Mouse (Mus musculus) lung, embryonic 16.5 days (tissue): ENCODE data around the gene Sirt1. TPM values are rescaled to one million over a fixed set of nuclear protein-coding genes. Genes with fewer than 3 reads are reported as not detected.

Experiments used
- ATAC-seq: fragments of 200-750 bp; cut with Nextera tagmentation; 2 replicates; pipeline ENCODE4 v1.8.0; 2017; ENCODE audit warnings: low read depth, mild to moderate bottlenecking, moderate library complexity
- H3K27ac ChIP-seq: fragments of 300-500 bp; sonication (generic); 2 replicates; pipeline ENCODE4 v1.5.1; 2014; ENCODE audit warnings: mild to moderate bottlenecking, control low read depth, low read length
- H3K27me3 ChIP-seq: fragments of 300-500 bp; sonication (generic); 2 replicates; pipeline ENCODE4 v1.6.1; 2014; ENCODE audit warnings: low read depth, low read length, mixed read lengths; ENCODE audit not compliant: control insufficient read depth, insufficient read depth
- H3K36me3 ChIP-seq: fragments of 300-500 bp; sonication (generic); 2 replicates; pipeline ENCODE4 v1.6.1; 2014; ENCODE audit warnings: low read length; ENCODE audit not compliant: control insufficient read depth, insufficient read depth
- H3K4me1 ChIP-seq: fragments of 300-500 bp; sonication (generic); replicated peaks from 2 replicates; pipeline ENCODE4 v1.6.1; 2014; ENCODE audit warnings: low read length, mixed read lengths; ENCODE audit not compliant: control insufficient read depth, insufficient read depth
- H3K4me2 ChIP-seq: fragments of 300-500 bp; sonication (generic); 2 replicates; pipeline ENCODE4 v1.6.1; 2014; ENCODE audit warnings: low read depth, low read length, control low read depth
- H3K4me3 ChIP-seq: fragments of 300-500 bp; sonication (generic); 2 replicates; pipeline ENCODE4 v1.5.1; 2014; ENCODE audit warnings: mild to moderate bottlenecking, low read length, control low read depth
- H3K9ac ChIP-seq: fragments of 300-500 bp; sonication (generic); 2 replicates; pipeline ENCODE4 v1.6.1; 2014; ENCODE audit warnings: low read length, control low read depth
- H3K9me3 ChIP-seq: fragments of 300-500 bp; sonication (generic); 2 replicates; pipeline ENCODE4 v1.6.1; 2016; ENCODE audit warnings: low read length; ENCODE audit not compliant: control insufficient read depth
- WGBS: fragments of 180-500 bp; shearing (Covaris S2); extraction: QIAGEN DNeasy Blood & Tissue Kit; methylation state at CpG from one replicate; pipeline ENCODE4 v1.1.7; 2014; 5-methylcytosine and 5-hydroxymethylcytosine counted together
- polyA plus RNA-seq: library from polyadenylated mRNA; unstranded; fragments of >200 nt; fragmentation: Nextera tagmentation; extraction: Ambion mirVana; gene quantifications from 2 replicates; pipeline ENCODE4 v1.2.1, GENCODE M21; 2015

Gene Sirt1
- polyA plus RNA-seq, 1 experiment from 2014 or later: 4.8 TPM

DNA sequence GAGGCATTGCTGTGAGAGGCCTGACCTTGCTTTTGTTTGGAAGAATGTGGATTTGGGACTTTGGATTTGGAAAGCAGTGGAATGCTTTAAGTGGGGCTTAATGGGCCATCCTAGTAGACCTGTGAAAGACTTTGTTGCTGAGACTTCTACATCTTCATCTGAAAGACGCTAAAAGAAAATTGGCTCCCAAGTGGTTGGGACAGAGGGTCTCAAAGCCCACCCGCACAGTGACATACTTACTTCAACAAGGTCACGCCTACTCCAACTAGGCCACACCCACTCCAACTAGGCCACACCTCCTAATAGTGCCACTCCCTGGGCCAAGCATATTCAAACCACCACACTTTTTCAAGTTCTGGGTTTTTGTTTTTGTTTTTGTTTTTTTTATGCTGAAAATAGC is 36.8 kb downstream of the Sirt1 start:
- 88% methylated on average over 3 of the region's 3 CpGs for WGBS
- no peak for ATAC-seq
- Histone ChIP-seq H3K4me3 (no peak overlapping the region), H3K27me3 (no peaks in the 10 kb centered on the region), H3K36me3 (no peaks in the 10 kb centered on the region), H3K9ac (no peak overlapping the region), H3K9me3 (0 out of 2 replicates have a peak, but pooled peaks cover 2% of the 10 kb centered on the region), H3K4me2 (no peak overlapping the region), H3K27ac (no peak overlapping the region), H3K4me1 (no peaks in the 10 kb centered on the region)

DNA sequence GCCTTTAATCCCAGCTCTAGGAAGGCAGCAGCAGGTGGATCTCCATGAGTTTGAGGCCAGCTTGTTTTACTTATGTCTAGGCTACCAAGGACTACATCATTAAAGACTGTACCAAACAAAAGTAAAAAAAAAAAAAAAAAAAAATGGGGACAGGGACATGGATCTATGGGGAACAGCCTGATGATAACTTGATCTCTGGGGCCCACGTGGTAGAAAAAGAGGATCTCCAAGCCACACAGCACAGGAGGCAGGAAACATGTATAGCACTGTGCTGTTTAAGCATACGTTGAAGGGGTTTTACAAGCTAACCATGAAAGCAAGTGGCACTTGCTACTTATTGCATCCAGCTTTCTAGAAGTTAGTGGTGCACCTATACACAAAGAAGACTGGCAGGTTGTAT is 40.2 kb downstream of the Sirt1 start:
- H3K9me3 ChIP-seq: 0 out of 2 replicates have a peak, but pooled peaks cover 2% of the 10 kb centered on the region
- H3K9ac ChIP-seq: no peak overlapping the region
- ATAC-seq: no peak
- H3K27ac ChIP-seq: no peak overlapping the region
- H3K27me3 ChIP-seq: no peaks in the 10 kb centered on the region
- no peak overlapping the region for H3K4me2 ChIP-seq
- no peak overlapping the region for H3K4me3 ChIP-seq
- peaks cover 16% of the 10 kb centered on the region for H3K4me1 ChIP-seq
- H3K36me3 ChIP-seq: no peaks in the 10 kb centered on the region
- WGBS: 78% methylated on average over 2 of the region's 2 CpGs

DNA sequence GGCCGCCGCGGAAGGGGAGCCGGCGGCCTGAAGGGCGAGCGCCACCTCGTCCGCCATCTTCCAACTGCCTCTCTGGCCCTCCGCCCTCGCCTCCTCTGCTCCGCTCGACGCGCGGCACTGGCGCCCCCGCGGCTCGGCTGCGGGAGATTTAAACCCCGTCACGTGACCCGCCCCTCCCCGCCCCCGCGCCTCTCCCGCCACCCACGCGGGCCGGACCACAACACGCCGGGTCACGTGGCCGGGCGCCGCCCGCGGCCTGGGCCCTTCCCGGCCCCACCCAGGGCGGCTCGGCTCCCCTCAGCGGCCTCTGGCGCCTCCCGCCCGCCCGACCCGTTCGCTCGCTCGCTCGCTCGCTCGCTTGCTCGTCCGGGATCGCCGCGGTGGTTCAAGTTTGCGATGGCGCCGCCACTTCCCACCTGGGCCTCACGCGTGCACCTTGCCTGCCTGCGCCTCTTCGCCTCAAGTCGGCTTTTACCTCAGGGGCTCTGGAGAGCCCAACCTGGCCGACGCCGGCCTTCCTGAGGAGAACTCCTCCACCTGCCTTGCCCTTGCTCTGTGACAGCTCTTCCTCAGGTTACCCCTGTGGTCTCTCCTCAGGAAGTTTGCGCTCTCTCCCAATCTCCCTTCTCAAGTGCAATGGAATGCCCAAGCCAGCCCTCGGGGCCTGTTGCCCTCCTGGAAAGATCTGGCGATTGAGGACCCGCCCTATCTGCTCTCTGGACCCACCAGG is 42.4 kb downstream of the Sirt1 start:
- under 1% methylated on average over 62 of the region's 74 CpGs for WGBS
- H3K4me1 ChIP-seq: peaks cover 17% of the 10 kb centered on the region
- 0 out of 2 replicates have a peak, but pooled peaks cover 2% of the 10 kb centered on the region for H3K9me3 ChIP-seq

DNA sequence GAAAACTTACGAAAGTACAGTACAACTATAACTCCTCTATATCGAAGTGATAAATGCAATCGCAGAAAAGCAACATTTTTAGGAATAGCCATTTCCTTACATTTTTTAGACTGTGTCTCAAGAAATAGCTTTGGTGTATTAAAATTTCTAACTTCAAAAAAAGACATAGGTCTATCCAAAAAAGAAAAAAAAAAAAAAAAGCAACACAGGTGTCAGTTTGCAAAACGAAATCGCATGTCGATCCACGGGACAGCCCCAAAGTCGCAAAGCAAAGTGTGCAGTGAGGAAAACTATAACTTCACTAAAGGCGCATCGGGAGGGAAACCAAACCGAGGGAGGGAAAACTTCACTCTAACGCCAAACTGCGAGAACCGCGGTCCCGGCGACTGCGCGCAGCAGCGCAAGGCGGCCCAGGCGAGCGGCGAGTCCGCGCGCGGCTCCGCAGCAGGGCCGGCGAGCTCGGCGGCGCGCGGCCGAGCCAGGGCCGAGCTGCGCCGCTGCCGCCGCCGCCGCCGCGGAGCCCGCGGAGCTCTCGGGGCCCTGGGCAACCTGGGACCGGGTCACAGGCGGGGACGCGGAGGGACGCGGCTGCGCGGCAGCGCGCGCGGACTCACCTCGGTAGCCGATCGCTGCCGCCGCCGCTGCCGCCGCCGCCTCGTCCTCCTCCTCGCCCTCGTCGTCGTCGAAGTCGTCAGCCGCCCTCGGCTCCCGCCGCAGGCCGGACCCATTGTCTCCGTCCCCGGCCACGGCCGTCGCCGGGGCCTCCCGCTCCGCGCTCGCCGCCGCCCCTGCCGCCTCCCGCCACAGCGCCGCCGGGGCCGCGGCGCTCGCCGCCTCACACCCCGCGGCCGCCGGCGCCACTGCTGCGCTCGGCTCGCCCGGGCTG is 43.3 kb downstream of the Sirt1 start:
- Histone ChIP-seq H3K9ac (peak overlapping the region; percentile 94), H3K9me3 (0 out of 2 replicates have a peak, but pooled peaks cover 2% of the 10 kb centered on the region), H3K27me3 (no peaks in the 10 kb centered on the region), H3K36me3 (peaks cover 9% of the 10 kb centered on the region; the same call in 1 of the 2 replicates), H3K4me1 (peaks cover 17% of the 10 kb centered on the region), H3K4me2 (peak overlapping the region; percentile 92), H3K27ac (peak overlapping the region; percentile 95), H3K4me3 (peak overlapping the region; percentile 79)
- ATAC-seq: peak; percentile 79
- WGBS: under 1% methylated on average over 35 of the region's 113 CpGs

More for the DNA sequence above, 42.4 kb downstream of the Sirt1 start:
- peaks cover 6% of the 10 kb centered on the region; the same call in 1 of the 2 replicates for H3K36me3 ChIP-seq
- H3K4me2 ChIP-seq: peak overlapping the region; percentile 92
- no peaks in the 10 kb centered on the region for H3K27me3 ChIP-seq
- H3K4me3 ChIP-seq: peak overlapping the region; percentile 79
- ATAC-seq: peak; percentile 98
- H3K27ac ChIP-seq: peak overlapping the region; percentile 95
- H3K9ac ChIP-seq: peak overlapping the region; percentile 94

DNA sequence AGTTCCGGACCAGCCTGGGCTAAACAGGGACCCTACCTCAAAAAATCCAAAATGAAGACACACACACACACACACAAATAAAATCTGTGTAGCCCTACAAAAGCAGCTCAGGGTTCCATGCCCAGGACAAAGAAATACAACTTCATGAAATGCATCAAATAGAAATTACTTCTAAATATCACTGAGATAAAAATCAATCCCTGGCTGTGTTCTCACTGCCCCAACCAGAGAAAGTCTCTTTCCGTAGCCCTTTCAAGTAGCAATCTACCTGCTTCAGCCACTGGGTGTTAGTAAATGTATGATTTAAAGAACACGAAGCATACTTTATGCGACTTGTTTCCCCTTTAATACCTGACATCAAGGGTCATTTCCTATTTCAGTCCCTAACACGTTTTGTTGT is 44.2 kb downstream of the Sirt1 start:
- ATAC-seq: no peak
- Histone ChIP-seq H3K4me1 (peaks cover 17% of the 10 kb centered on the region), H3K27me3 (no peaks in the 10 kb centered on the region), H3K36me3 (peaks cover 11% of the 10 kb centered on the region; the same call in 1 of the 2 replicates), H3K27ac (no peak overlapping the region), H3K4me3 (peak overlapping the region; percentile 79), H3K4me2 (peak overlapping the region; percentile 92), H3K9me3 (no peaks in the 10 kb centered on the region), H3K9ac (peak overlapping the region; percentile 46)
- WGBS: 19% methylated on average over 5 of the region's 5 CpGs

DNA sequence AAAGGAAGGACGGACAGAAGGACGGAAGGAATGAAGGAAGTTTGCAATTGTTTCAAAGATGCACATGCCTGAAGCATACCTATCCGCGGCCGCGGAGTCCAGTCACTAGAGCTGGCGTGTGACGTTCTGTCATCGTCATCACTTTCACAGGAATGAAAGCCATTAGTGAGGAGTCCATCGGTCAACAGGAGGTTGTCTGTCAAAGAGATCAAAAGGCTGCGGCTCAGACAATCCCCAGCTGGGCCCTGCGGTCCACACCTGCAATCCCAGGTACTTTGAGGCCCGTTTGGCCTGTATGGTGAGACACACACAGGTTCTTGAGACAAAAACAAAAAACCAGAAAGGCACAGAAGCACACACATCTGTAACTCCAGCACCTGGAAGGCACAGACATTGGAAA is 44.6 kb downstream of the Sirt1 start:
- H3K4me2 ChIP-seq: peak overlapping the region; percentile 92
- peaks cover 17% of the 10 kb centered on the region for H3K4me1 ChIP-seq
- peak overlapping the region; percentile 79 for H3K4me3 ChIP-seq
- no peaks in the 10 kb centered on the region for H3K9me3 ChIP-seq
- H3K36me3 ChIP-seq: peaks cover 12% of the 10 kb centered on the region; the same call in 1 of the 2 replicates
- H3K27ac ChIP-seq: no peak overlapping the region
- H3K9ac ChIP-seq: peak overlapping the region; percentile 46
- H3K27me3 ChIP-seq: no peaks in the 10 kb centered on the region
- ATAC-seq: no peak
- 41% methylated on average over 13 of the region's 13 CpGs for WGBS

DNA sequence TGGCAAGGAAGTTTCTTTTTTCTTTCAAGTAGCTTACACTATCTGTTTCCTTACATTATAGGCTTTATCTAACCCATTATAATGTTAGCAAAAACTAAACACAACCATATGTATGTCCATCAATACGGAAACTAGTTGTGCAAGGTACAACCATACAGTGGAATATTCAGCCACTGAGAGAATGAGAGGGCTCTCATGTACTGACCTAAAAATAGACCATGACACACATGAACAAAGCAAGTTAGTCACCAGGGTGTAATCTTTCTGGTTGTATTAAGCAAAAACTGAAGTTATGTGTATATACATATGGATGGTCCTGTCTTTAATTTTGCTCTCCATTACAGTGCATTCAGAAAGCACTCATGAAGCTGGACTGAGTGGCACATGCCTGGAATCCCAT is 54.4 kb downstream of the Sirt1 start:
- ATAC-seq: no peak
- Histone ChIP-seq H3K9me3 (no peaks in the 10 kb centered on the region), H3K4me1 (no peaks in the 10 kb centered on the region), H3K4me3 (no peak overlapping the region), H3K36me3 (peaks cover 25% of the 10 kb centered on the region), H3K9ac (no peak overlapping the region), H3K4me2 (no peak overlapping the region), H3K27ac (no peak overlapping the region), H3K27me3 (no peaks in the 10 kb centered on the region)
- 94% methylated on average over 1 of the region's 1 CpGs for WGBS

DNA sequence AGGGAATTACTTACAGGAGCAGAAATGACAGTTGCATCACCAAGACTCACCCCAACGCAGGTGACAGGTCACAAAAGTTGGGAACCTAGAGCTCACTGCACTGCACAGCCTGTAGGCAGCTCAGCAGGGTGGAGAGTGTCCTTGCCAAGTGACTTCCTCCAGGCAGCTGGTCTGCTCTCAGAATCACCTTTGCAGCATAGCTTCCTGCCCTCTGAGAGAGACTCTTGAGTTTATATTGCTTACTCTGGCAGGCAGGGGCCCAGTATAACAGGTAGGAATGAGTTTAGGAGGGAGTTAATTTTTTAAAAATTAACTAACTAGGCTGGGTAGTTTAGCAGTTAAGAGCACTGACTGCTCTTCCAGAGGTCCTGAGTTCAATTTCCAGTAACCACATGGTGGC is 67.8 kb downstream of the Sirt1 start:
- Histone ChIP-seq H3K9ac (no peak overlapping the region), H3K36me3 (peaks cover 32% of the 10 kb centered on the region), H3K4me2 (no peak overlapping the region), H3K27me3 (no peaks in the 10 kb centered on the region), H3K4me1 (no peaks in the 10 kb centered on the region), H3K9me3 (no peaks in the 10 kb centered on the region), H3K27ac (no peak overlapping the region), H3K4me3 (no peak overlapping the region)
- 86% methylated on average over 1 of the region's 1 CpGs for WGBS
- ATAC-seq: no peak
